Mouse (Mus musculus) spleen, adult 2 months (tissue): ENCODE measurements at regions not wholly inside any gene's neighbourhood (a gene's known extent, or its start where the extent isn't known, plus 50 kb on each side); places are given as distances from the start of the nearest gene placed in this dataset.

Experiments
- CTCF ChIP-seq: fragments of 200-500 bp; IDR thresholded peaks from 2 replicates; pipeline ENCODE4 v1.5.1; 2011; ENCODE audit warnings: mild to moderate bottlenecking, inconsistent platforms; ENCODE audit not compliant: insufficient read depth, insufficient read length, insufficient replicate concordance; ENCODE audit errors: extremely low read depth
- POLR2A ChIP-seq: fragments of 200-500 bp; IDR thresholded peaks from 2 replicates; pipeline ENCODE4 v1.6.1; 2011; ENCODE audit warnings: low read depth, low read length, inconsistent platforms

GRCm38 (mm10) chr9:118302785-118303384 is 152.9 kb upstream of the Cmc1 start:
- TF ChIP-seq CTCF (no peak), POLR2A (no peak)
